Mouse (Mus musculus): ENCODE data around the gene Tapt1.

The Tapt1 gene

DNA sequence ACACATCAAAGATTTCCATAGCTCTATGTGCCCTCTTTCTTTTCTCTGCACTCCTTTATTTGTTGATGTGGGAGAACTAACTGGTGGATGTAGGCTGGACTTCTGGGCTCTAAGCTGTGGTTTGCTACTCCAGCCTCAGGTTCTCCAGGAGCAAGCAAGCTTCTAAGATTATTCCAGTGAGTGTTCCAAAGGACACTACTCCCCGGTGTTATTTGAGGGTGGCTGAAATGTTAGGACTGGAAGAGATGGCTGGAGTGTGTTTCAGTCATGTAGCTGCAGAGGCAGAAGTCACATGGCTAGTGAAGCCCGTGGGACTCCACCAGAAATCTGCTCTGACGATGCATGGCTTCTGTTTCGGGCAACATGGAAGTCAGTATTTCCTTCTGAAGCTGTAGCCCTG is 2.3 kb upstream of the Tapt1 start:
- DNase-seq = no peak

GRCm38 (mm10) chr5:44228323-44228722 is 1.9 kb upstream of the Tapt1 start:
- DNase-seq = no peak

GRCm38 (mm10) chr5:44227462-44227840 is 1.0 kb upstream of the Tapt1 start:
- DNase-seq = no peak

DNA sequence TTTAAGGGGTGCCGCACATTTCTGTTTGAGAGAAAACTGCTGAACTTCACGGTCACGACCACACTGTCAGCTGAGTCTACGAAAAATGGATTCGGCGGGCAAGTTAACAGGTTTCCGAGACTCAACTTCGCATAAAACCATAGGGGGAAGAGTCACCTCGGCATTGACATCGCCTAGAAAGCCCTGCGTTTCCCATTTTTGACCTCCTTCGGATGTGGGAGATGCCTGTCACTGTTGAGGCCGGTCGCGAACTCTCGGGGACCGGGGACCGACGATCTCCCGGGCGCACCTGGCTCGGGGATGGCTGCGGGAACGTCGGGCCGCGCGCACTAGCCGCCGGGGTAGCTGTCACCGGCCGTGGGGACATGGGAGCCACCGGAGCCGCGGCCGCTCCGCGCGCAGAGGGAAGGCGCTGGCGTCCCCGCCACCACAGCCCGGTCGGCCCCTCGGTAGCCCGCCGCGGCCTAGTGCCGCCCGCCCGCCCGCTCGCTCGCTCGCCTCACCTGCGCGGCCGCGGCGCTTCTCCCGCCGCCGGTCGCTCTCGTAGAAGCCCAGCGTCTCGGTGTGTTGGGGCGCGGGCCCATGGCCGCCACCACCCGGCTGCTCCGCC is 410 bp downstream of the Tapt1 start:
- peak in 1 of 2 experiments; percentile 58 for DNase-seq

DNA sequence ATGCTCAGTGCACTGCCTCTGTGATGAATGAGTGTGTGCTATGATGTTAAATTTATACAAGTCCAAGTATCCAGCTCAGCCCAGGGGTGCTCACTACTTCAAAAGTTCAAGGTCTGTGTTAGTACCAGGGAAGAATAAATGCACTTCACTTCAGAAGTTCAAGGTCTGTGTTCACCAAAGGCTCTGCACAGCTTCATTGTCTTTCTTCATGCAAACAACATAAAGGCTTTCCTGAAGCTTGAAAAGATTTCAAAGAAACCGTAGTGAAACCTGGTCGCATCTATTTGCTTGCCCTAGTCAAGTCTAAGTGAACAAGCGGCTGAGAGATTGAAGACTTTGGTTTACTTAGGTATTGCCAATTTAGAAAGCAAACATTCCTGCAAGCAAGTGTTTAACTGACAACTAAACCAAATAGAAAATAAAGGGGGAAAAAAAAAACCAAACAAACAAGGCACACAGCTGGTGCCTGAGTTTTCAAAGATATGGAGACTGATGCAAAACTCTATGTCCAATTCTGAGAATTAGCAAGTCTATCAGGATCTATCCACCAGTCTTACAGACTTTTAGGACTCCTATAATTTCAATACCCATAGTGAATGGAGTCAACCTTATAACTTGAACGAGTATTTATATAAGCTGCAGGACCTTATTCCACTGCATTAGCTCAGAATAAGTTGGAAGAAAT is 1.4 kb downstream of the Tapt1 start:
- DNase-seq = no peak

- peak; percentile 61 to 70 for DNase-seq
Measured at GRCm38 (mm10) chr5:44224251-44224650, 2.2 kb downstream of the Tapt1 start.

- DNase-seq = no peak
Measured at GRCm38 (mm10) chr5:44223341-44223881, 3.0 kb downstream of the Tapt1 start.

DNA sequence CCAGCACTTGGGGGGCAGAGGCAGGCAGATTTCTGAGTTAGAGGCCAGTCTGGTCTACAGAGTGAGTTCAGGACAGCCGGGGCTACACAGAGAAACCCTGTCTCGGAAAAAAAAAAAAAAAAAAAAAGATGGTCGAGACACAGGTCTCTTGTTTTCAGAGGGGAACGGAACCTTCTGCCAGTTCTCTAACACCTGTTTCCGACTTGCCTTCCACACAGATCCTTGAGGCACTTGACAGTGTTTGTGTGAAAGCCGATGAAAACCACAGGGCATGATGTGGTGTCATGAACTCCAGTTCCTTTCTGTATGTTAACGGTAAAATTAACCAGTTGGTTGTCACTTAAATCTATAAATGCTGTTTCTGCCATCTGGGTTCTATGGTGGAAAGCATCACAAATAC is 6.0 kb downstream of the Tapt1 start:
- no peak for DNase-seq

- DNase-seq = no peak
Measured at GRCm38 (mm10) chr5:44219871-44220270, 6.6 kb downstream of the Tapt1 start.

DNA sequence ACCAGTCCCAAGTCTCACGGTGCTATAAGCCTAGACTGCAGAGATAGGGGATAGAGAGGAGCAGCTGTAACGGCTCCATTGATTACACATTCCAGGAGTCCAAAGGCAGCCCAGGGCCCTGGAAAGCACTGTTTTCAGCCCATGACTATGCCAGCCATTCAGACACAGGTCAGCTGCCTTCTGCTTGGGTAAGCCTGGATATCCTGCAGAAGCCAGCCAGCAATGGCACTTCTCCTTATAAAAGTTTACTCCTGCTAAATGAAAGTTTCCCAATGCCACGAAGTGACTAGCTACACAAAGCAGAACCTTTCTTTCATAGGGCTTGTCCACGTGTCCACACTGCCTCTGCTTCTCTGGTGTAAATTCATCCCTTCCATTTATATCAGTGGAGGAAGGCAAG is 7.9 kb downstream of the Tapt1 start:
- DNase-seq = no peak

- no peak for DNase-seq
Measured at GRCm38 (mm10) chr5:44217685-44218041, 8.8 kb downstream of the Tapt1 start.

- no peak for DNase-seq
Measured at GRCm38 (mm10) chr5:44217041-44217684, 9.3 kb downstream of the Tapt1 start.

GRCm38 (mm10) chr5:44215118-44215517 is 11.3 kb downstream of the Tapt1 start:
- DNase-seq = peak in 1 of 2 experiments; percentile 49

- peak; percentile 37 to 56 for DNase-seq
Measured at GRCm38 (mm10) chr5:44214025-44214424, 12.4 kb downstream of the Tapt1 start.

DNA sequence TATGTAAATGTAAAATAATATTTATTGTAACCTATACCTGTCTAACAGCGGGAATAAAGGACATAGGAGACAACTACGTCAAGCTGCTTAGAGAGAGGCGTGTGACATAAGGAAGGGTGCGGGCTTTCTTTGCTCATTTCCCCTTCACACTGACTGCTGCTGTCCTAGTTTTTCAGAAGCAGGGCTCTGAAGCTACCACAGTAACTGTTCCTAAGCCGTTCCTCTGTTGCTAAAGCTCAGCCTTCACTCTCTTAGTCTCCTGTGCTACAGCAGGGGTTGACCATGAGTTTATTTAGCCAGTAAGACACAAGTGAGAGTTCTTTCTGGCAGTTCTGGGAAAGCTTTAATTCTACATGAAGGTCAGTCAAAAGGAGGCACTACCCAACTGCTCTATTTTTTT is 13.0 kb downstream of the Tapt1 start:
- DNase-seq = no peak

DNA sequence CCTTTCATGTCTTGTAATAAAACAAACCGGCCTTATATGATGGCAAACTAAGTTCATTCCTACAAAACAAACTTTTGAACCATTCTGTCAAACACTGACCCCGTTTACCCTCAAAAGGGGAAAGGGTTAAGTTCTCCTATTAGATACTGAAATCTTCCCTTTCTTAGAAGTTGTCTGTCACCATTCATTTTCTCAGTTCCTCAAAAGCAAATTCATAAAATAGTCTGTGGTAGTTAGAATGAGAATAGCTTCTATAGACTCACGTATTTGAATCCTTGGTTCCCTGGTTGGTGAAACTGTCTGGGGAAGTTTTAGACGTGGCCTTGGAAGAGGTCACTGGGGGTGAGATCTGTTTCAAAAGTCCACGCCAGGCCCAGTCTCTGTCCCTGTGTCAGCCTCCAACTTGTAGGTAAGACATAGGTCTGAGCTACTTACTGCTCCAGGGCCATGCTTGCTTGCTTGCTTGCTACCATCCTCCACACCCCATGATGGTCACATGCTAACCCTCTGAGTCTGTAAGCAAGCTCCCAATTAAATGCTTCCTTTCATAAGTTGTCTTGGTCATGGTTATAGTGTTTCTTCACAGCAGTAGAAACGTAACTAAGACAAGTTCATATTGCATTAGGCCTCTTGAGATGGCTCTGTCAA is 14.5 kb downstream of the Tapt1 start:
- DNase-seq = no peak

DNA sequence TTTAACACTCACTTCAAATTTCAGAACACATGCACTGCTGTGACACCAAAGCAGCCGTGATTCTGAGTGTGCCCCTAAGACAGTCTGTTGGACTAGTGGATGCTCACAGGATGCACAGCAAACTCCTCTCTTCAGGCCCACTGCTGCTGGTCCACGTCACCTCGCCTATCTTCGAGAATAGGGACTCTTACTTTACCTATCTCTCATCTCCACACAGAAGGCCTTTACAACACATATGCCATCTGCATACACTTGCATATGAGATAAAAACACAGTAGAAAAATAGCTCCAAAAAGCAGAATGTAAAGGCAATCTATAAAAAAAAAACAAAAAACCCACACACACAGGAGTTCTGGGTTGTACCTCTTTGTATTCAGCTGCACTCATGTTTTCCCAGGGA is 19.1 kb downstream of the Tapt1 start:
- no peak for DNase-seq

DNA sequence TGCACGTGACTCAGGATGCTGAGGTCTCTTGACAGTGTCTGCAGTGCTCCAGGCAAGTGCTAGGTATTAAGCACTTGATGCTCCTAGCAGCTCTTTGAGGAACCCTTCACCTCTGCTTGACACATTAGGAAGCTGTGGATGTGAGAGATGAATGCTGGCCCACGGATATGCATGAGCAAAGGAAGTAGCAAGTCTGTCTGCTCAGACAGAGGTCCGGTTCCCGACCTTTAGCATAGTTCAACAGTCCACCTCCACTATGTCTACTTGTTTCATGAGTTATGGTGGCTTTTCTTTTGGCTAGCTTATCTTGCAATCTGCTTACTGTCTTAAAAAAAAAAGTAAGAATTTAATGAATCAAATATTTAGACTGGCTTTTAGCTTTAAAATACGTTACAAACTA is 19.8 kb downstream of the Tapt1 start:
- no peak for DNase-seq

- DNase-seq = peak; percentile 68 to 69
Measured at GRCm38 (mm10) chr5:44203410-44203809, 23.0 kb downstream of the Tapt1 start.

DNA sequence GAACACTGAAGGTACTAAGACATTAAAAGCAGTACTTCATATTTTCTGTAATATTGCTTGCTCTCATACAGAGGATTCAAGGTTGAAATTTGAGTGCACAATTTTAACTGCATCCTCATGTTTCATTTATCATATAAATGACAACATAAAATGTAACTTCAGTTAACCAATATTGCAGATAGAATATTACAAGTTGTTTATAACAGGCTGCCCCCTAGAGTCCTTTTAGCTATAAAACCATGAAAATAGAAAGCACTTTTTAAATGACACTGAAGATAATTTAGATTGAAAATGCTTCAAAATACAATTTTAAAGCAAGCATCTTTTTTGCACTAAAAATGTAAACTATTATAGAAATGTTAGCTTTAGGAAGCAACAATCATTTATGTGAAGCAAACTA is 24.8 kb downstream of the Tapt1 start:
- DNase-seq = no peak

- DNase-seq = no peak
Measured at GRCm38 (mm10) chr5:44199109-44199508, 27.3 kb downstream of the Tapt1 start.

GRCm38 (mm10) chr5:44198471-44198870 is 28.0 kb downstream of the Tapt1 start:
- DNase-seq = peak; percentile 25 to 43

- DNase-seq = no peak
Measured at GRCm38 (mm10) chr5:44197806-44198205, 28.6 kb downstream of the Tapt1 start.

DNA sequence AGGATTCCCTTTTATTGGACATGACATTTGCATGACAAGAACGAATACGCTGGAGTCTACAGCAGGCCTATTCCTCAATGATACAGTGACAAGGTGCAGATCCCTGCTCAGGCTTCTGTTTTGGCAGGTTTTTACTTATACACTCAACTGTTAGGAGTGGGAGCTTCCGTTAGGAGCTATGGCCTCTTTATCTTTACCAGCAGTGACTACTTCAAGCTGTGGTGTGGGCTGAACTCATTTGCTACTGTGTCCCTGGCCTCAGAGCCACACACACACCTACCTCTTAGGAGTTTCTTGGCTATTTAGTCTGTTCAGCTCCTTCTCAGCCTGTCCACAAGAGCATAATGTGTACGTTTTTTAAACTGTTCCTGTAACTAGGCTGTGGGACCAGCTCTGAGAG is 30.3 kb downstream of the Tapt1 start:
- DNase-seq = no peak

Data from cerebellum, postnatal 14 days (tissue).